Mouse (Mus musculus) spleen, adult 2 months (tissue): ENCODE results near the gene Vps33a.

Experiments used
- CTCF ChIP-seq: fragments of 200-500 bp; IDR thresholded peaks from 2 replicates; pipeline ENCODE4 v1.5.1; 2011; ENCODE audit warnings: mild to moderate bottlenecking, inconsistent platforms; ENCODE audit not compliant: insufficient read depth, insufficient read length, insufficient replicate concordance; ENCODE audit errors: extremely low read depth
- POLR2A ChIP-seq: fragments of 200-500 bp; IDR thresholded peaks from 2 replicates; pipeline ENCODE4 v1.6.1; 2011; ENCODE audit warnings: low read depth, low read length, inconsistent platforms

GRCm38 (mm10) chr5:123510160-123510559 is 62.7 kb downstream of the Vps33a start, which contains the start of gene B3gnt4:
- TF ChIP-seq CTCF: no peak
- TF ChIP-seq POLR2A: no peak
